Comparison of ENCODE assay signal across 23 mouse cellular contexts in the genomic region with DNA sequence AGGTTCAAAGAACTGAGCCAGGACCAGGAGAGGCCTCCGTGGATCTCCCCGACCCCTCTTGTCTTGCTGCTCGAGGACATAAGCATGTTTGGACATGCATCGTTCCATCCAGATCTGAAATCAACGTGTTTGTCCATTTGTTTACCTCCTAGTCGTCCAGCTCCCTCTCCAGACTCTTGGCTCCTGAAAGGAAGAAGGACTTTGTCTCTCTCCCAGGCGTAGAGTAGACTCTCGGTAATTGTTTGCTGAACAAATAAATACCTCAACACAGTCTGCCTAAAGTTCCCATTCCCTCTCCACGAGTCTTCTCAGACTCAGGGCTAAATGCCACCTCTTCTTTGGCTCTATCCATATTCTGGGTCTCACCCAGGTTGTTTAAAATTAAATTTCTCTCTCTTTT.
"Had no signal": no experiment of that assay in that cellular context is flagged by ENCODE, and none has a peak within 500 bp of the region (broad histone marks: within the 10 kb centered on the region; RNA-seq: fewer than 3 reads in every experiment).

No protein-coding gene starts in this region.

- DNase-seq: gastrocnemius, adult 2 months; gastrocnemius, postnatal 10 days; gastrocnemius, postnatal 25 days; heart, adult 18-20 months; heart, postnatal 10 days; heart, postnatal 4 days; kidney, adult 18-20 months; kidney, adult 8-10 months; kidney, postnatal 10 days; kidney, postnatal 36 days; layer of hippocampus, adult 9-11 months; layer of hippocampus, postnatal 36 days had no signal

- H3K9me3 ChIP-seq: hindbrain, embryonic 10.5 days; hindbrain, embryonic 12.5 days; intestine, embryonic 15.5 days; limb, embryonic 15.5 days had no signal

- ATAC-seq: hindbrain, embryonic 16.5 days; inflammation-experienced regulatory T-cells, adult 6 months; intestine, embryonic 15.5 days; intestine, postnatal 0 days had no signal

- H3K36me3 ChIP-seq: heart, embryonic 10.5 days; heart, embryonic 12.5 days; hindbrain, embryonic 10.5 days; hindbrain, embryonic 12.5 days; intestine, embryonic 15.5 days; limb, embryonic 13.5 days; limb, embryonic 15.5 days had no signal

- H3K4me2 ChIP-seq: heart, embryonic 12.5 days; hindbrain, embryonic 12.5 days; hindbrain, embryonic 14.5 days; intestine, embryonic 15.5 days; limb, embryonic 13.5 days; limb, embryonic 15.5 days had no signal

- H3K27ac ChIP-seq: gastrocnemius, adult 2 months; heart, embryonic 10.5 days; hindbrain, embryonic 10.5 days; hindbrain, embryonic 12.5 days; hindbrain, embryonic 14.5 days; intestine, embryonic 15.5 days; limb, embryonic 13.5 days; limb, embryonic 15.5 days had no signal

- H3K27me3 ChIP-seq: hindbrain, embryonic 12.5 days; intestine, embryonic 15.5 days; limb, embryonic 15.5 days had no signal

- H3K9ac ChIP-seq: heart, embryonic 12.5 days; hindbrain, embryonic 12.5 days; hindbrain, embryonic 14.5 days; intestine, embryonic 15.5 days; limb, embryonic 13.5 days; limb, embryonic 15.5 days had no signal

- H3K4me3 ChIP-seq: gastrocnemius, adult 2 months; heart, embryonic 10.5 days; heart, embryonic 12.5 days; hindbrain, embryonic 10.5 days; hindbrain, embryonic 12.5 days; intestine, embryonic 15.5 days; limb, embryonic 13.5 days; limb, embryonic 15.5 days had no signal
